Mouse (Mus musculus) urinary bladder, postnatal 4 days (tissue): ENCODE measurements around the gene Agmat.

Source experiments
- DNase-seq, 2 experiments: peaks; one replicate each; pipeline ENCODE4 v3.0.0; 2021 to 2022; ENCODE audit warnings: low spot score in 2 of 2

Agmat gene

DNA sequence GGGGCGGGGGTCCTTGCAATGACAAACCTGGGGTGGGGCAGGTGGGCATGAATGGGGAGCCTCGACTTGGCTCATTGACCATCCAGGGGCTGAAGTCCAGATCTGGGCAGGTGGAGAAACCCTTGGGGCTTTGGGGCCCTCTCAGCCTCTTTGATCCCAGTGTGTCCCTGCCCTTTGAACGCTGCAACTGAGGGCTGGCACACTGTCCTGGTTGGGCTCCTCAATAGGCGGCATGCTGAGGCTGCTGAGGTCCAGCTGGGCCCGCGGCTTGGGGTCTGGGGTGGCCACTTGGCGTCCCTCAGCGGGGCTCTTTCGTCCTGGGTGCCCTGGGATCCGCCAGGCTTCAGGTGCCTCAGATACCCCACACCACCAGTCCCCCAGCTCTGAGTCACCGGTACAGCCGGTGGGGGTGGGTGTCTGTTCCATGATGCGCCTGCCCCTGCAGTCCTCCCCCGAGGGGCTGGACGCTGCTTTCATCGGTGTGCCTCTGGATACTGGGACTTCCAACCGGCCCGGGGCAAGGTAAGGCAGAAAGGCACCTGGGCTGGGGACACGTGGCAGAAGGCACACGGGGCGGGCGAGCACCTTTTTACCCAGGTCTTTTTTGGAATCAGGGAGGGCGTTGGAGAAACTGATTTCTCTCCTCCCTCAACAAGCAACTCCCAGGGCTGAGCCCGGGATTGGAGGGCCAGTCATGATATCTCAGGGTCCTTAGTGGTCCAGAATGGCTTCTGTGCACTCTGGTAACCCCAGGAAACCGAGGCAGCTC, at the start of gene Agmat:
Gene Agmat, plus strand, starts transcription at position 95 of the 769 bp plus-strand sequence.
- no peak for DNase-seq

DNA sequence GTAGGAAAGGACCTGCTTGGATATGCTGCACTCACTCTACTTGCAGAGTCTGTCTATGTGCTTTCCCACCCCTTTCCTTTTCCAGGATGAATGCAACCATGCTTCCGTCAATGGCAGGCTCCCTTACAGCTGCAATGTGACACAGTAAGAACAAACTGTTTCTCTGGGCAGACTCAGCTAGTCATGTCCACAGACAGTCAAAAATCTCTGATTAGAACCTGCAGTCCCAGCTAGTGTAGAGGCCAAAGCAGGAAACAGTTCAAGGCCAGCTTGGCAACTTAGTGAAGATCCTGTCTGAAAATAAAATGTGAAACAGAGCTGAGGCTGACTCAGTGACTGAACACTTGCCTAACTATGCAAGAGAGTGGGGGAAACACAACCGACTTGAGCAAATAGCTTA, 41.8 kb upstream of the Agmat start:
- DNase-seq, result no peak

DNA sequence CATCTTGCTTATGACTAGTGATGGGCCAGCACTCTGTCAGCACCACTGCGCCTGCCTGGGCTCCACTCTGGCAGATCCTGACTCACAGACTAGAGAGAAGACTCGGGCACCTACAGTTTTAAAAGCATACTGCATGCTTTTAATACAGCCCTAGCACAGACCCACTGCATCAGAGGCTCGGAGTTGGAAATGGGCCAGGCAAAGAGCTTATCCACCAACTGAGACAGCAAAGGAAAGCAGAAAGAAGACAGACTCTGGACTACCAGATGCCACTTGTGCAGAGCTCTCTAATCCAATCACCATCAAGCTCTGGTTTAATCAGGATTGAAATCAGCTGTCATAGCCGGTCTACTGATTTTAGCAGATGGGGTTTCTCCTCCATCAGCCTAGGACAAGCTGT, 41.1 kb upstream of the Agmat start:
- DNase-seq, result no peak

DNA sequence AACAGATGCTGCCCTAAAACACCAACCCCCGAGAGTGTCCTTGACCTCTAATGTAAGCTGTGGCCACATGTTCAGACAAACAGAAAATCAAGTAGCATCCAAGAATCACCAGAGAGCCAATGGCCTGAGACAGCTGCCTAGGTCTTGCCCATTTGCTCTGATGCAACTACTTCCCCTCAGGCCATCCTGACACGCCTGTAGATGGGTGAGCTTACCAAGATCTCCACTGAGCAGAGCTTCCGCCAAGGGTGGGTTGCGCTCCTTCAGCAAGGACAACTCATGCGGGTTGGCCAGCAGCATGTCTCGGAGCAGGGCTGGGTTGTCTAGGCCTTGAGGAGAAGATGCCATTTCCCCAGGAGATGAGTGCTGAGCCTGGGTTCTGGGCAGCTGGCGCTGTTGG, 38.5 kb upstream of the Agmat start:
- DNase-seq, result no peak

DNA sequence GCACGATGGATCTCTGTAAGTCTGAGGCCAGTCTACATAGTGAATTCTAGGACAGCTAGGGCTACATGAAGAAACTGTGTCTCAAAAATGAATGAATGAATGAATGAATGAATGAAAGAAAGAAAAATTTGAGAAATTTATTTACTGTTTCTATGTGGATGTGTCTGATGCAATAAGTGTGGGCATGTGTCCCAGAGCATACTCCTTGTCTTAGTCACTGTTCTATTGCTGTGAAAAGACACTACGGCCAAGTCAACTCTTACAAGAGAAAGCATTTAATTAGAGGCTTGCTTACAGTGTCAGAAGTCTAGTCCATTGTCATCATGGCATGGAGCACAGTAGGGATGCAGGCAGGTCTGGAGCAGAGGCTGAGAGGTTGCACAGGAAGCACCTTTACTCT, 37.5 kb upstream of the Agmat start:
- DNase-seq, result no peak

DNA sequence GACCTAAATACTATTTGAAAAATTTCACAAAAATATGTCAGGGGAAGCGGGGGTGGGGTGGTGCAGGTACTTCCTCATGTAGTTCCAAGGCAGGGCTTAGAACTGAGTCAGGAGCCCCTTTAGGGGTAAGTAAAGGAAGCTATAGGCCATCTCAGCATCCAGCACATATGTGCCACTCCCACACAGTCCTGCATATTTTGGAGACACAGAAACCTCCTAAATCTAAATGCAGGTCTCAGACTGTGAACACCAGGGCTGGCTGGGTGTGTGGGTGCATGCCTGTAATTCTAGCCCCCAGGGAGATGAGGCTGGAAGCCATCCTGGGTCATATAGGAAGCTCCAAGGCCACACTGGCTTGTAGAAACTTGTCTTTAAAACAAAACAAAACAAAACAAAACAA, 35.2 kb upstream of the Agmat start:
- no peak for DNase-seq

DNA sequence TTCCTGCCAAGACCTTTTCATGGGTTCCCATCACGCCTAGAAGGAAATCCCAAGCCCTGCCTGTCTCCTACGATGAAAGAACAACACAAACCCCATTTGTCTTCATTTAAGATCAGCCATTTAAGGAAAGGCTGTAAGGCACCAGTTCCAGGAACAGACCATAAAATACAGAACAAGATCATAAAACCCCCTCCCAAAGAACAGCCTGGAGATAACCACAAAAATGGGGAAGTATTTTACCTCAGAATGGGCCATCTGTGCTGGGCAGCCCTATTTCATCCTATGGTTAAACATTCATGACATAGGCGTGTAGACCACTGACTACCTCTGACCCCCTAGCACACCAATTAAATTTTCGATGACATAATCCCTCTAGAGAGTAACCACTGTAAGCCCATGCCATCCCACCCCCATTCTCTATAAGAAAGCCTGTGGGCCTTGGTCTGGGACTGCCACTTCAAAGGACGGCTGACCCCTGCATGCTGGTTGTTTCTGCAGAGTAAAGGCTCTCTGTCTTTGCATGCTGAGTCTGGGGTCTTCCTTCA, 32.8 kb upstream of the Agmat start:
- DNase-seq, result no peak

DNA sequence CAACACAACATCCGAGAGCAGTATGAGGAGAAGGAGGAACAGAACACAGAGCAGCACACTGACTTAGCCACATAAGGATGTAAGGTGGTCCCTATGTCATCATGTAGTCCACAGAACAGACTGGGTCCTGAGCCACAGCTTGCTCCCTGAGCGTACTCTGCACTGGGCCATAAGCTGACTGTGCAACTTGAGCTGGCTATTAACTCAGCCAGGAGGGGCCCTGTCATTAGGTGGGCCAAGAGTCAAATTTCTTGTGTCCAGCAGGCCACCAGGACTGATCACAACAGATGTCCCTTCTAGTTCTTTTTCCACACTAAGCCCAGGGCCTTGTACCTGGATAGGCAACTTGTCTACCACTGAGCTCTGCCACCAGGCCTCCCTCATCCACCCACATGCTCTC, 31.4 kb upstream of the Agmat start:
- no peak for DNase-seq

DNA sequence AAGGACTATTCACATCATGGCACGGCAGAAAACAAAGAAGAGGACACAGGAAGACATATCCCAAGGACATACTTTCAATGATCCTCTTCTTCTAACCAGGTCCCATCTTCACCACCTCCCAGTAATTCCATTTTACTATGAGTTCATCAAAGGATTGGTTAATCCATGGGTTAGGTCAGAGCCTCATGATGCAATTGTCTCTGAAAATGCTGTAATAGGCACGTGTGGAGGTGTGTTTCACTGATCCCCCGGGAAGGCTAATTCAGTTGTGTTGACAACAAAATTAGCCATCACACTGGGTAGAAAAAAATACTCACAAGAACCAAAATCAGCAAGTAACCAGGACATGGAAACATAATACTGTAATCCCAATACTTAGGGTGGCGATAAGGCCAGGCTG, 28.8 kb upstream of the Agmat start:
- no peak for DNase-seq

DNA sequence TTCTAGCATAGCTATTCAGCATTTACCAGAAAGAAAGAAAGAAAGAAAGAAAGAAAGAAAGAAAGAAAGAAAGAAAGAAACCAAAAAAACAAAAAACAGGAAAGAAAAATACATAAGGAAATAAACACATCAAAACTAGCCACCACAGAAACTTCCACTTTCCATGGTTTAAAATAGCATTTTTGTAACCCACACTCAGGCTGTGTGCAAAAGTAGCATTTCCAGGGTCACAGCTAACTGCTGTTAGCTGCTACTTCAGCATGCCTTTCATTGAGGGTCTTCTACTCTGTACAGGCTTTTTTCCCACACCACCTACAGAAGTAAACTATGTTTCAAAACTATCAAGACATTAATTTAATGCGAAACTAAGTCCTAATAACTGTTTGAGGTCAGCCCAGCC, 27.2 kb upstream of the Agmat start:
- no peak for DNase-seq

DNA sequence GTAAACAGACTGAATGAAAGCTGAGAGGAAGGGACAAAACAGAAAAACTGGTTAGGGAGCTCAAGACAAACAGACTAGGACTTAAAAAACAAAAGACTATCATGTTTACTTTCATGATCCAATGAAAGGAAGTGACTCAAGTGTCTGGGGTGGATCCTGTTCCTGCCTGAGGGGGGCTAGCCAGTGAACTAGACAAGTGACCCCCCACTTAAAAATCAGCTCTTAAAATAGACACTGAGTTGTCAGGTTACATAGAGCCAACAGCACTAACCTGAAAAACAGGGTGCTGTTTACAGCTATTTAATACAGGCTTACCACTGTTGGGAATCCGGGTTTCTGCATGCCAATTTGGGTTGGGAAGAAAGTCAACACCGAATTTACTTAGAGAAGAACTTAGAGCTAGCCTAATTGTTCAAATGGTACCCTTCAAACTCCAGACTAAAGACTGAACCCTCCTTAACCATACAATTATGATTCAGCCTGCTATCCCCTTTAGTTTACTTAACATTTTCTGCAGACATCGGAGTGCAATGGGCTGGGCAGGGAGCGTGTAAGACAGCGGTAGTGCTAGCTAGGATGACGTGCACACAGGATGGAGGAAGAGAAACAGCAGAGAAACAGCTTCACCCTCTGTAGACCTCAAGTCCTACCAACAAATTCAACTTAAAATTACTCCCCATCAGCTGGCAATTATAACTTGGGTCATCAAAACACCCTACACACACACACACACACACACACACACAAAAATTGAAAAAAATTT, 25.5 kb upstream of the Agmat start:
- DNase-seq, result no peak

DNA sequence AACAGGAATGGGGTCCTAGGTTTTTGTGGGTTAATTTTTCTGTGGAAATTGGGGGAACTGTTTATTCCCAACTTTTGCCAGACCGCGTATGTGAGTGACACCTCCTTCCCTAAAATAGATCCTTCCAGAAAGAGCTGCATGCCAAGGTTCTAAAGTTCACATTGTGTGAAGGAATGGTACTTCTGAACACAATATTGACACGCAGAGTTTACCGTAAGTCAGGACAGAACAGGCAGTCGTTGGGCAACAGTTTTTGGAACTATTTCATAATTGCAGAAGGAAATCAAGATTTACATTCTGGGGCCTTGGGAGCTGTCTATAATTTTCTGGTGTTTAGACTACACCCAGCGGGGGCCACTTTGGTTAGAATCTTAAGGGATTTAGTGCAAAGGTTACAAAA, 24.5 kb upstream of the Agmat start:
- no peak for DNase-seq

DNA sequence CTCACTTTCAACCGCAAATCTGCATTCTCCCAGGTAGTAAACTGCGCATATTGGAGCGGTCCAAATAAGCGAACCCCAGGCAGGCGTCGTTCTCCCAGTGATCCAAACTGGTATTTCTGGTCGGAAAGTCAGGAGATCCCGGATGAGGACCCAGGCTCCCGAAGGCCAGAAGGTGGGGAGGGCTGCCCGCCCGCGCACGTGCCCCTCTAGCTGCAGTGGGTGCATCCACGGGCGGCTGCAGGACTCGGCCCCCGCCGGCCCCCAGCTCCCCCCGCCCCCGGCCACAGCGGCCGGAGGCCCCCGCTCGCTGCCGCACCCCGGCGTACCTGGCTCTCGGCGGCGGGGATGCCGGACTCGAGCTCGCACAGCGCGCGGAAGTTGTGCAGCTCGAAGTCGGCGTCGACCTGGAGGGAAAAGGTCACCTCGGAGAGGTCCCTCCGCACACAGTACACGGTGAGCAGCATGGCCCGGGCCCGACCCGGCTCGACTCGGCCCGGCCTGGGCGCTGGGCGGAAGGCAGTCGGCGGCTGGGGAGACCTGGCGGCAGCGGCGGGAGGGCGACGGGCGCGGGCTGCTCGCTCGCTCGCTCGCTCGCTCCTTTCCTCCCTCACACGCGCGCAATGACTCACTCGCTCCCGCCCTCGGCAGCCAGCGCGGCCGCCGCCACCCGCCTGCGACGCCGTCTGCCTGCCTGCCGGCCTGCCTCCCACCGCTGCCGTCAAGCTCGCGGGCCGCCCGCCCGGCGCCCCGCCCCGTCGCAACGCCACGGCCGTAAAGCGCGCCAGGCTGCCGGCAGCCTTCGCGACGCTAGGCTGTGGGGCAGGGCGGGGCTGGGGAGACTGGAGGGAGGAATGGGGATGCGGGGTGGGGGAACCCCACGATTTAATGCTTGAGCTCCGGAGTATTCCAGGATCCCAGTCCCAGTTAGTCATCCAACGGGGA, 23.5 kb upstream of the Agmat start, which contains the start of gene Ddi2:
Gene Ddi2, minus strand, starts transcription at position 689 of the 942 bp plus-strand sequence.
- peak; percentile 90 for DNase-seq

DNA sequence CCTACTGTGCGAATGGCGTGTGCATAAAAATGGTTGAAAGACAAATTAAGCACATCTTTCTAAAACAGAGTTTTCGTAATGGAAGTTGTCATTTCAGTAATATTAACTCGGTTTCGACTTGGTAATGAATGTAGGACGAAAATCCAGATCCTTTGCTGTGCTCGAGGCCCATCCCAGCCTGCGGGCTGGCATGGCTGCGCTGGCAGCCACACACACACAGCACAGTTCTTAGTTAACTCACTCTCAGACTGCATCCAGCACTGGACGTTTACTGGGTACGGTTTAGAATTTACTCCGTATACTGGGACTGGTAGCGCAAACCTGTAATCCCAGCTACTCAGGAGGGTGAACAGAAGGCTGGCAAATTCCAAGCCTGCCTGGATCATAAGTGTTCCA, 22.8 kb upstream of the Agmat start:
- DNase-seq, result no peak

DNA sequence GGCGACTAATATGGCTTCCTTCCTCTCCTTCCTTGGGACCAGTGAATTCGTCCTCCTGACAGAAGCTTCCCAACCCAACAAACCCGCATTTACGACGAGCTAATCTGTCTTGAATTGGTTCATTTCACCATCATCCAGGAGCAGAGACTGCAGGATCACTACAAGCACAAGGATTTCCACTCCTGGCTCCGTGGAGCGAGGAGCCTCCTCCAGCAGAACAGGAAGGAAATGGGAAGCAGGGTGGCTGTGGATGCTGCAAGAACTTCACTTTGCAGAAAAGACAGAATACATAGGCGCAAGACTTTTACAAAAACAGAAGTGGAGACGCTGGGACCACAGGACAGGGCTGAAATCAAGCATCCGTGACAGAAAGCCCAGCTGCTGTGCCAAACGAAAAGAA, 21.9 kb upstream of the Agmat start:
- DNase-seq, result no peak

DNA sequence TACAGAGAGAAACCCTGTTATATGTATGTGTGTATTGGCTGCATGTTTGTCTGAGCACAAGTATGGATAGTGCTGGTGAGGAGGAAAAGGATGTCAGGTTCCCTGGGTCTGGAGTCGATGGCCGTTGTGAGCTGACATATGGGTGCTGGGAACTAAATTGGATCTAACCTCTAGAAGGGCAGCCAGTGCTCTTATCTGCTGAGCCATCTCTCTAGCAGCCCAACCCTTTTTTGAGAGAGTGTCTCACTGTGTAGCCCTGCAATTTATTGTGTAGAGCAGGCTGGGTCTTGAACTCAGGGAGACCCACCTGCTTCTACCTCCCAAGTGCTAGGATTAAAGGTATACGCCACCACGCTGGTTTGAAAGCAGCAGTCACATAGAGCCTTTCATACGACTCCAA, 21.2 kb upstream of the Agmat start:
- no peak for DNase-seq

DNA sequence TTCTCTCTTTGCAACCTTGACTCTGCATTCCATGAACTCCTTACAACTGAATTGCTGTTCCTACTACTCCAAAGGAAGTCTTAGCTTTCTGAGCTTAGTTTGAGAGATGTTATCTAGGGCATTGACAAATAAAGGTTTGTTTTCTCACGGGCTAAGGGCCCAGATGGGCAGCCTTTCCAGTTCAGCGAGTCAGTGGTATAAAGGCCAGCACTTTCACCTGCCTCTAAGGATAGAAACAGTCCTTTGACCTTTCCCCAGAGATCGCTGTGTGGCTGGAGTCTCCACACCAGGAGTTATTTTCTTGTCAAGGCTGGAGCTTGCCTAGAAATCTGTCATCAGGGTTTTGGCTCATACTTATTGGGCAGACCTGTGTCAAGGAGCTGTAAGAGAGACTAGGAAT, 20.7 kb upstream of the Agmat start:
- DNase-seq, result no peak

DNA sequence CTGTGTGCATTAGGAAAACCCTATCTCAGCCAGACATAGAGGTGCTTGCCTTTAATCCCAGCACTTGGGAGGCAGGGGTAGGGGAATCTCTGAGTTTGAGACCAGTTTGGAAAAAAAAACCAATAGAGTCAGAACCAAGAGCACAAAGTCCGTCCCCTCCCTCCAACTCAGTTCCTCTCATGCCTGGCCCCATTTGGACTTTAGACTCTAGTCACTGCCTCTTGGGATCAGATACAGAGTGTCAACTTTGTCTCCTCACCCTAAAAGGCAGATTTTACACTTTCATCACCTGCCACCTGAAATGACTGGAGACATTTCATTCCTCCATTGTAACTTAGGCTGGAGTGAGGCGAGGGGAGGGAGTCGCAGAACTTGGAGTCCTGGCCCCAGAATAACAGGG, 17.2 kb upstream of the Agmat start:
- no peak for DNase-seq

DNA sequence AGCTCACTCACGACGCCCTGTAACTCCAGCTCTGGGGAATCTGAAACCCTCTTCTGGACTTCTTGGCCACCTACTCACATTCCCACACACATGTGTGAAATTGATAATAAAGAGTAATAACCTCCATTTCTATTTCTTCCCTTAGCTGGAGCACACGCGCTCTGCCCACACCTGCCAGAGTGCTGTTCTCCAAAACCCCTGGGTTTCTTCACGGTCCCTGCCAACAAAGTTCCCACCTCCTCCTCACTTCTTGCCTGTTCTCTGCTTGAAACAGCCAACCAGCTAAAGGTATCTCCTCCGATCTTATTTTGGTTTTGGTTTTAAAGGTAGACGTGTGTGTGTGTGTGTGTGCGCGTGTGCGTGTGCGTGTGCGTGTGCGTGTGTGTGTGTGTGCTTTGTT, 16.1 kb upstream of the Agmat start:
- no peak for DNase-seq

DNA sequence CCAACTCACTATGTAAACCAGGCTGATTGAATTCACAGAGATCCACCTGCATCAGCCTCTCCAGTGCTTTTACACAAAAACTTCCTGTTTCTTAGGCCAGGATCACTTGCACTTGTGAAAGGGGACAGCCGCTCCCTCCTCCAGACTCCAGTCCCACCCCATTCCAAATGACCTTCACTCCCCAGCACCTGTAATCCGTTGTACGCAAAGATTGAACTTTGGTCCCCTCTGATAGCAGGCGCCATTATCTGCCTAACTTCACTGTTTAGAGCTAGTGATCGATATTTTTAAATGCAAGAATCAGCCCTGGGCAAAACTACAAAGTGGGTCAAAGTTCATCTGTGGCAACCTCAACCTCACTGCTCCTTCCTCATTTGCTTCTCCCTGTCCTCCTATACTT, 14.7 kb upstream of the Agmat start:
- DNase-seq, result no peak

DNA sequence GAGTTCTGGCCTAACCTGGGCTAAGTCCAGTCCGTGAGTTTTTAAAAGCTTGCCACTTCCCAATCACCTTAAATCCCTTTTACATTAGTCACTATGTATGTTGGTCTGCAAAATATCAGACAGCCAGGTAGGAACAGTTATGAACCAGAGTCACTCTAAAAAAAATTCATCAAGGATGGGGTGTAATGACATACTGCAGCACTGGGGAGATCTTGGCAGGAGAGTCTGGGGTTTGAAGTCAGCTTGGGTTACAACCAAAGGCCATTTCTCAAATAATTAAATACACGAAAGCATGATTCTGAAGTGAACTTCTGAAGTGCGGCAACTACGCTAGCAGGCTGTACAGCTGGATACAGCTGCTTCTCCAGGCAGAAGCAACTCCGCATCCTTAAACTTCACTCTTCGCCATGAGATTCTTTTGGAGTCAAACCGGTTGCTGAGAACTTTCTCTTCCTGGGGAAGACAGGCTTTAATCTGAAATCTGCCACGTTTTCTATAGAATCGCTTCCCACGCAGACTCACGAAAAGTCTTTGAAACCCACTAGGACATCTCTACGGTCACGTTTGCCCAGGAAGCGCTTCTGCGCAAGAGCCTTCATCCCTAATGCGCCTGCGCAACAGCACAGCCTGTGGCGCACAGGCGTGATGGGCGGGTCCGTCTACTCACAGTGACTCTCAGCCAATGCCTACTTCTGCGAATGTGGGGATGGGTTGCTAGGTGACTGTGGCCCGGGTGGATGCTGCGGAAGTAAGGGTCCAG, 11.8 kb upstream of the Agmat start:
- peak; percentile 83 for DNase-seq
